Mouse (Mus musculus) thymus, postnatal 4 days (tissue): Measurements from ENCODE around the gene Samd4.
A peak's percentile ranks its signal among the peaks of the same experiment; 100 is the strongest.

Source experiments
- DNase-seq: peaks from one replicate; pipeline ENCODE4 v3.0.0; 2021

Samd4 gene

DNA sequence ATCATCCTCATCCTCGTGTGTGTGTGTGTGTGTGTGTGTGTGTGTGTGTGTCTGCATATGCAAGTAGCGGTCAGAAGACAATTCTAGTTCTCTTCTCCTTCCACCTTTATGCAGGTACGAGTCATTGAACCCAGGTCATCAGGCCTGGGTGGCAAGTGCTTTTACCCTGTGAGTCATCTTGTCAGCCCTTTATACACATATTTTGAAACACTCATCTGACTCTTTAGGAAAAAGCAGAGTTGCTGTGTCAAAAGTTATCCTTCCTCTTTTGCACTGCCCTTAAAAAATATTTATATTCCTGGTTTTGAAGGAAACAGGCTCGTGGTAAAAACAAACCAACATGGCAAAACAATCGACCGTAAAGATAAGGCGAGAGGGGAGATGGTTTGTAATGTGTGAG is 29.8 kb downstream of the Samd4 start:
- DNase-seq = no peak

DNA sequence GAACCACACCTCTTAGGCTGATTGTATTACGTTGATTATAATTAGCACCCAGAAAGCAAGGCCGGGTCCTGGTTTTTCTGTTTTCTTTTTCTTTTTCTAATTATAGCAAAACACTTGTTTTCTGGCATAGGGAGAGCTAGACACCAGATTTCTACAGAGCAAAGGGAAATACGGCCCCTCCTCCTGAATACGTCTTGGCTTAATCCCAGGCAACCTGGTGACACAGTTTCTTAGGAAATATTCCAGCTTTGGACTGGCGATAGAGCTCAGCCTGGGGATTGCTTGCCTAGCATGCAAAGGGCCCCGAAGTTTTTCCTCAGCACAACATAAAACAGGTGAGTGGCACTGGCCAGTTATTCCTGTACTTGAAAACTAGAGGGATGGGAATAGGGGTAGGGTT is 31.7 kb downstream of the Samd4 start:
- DNase-seq = no peak

DNA sequence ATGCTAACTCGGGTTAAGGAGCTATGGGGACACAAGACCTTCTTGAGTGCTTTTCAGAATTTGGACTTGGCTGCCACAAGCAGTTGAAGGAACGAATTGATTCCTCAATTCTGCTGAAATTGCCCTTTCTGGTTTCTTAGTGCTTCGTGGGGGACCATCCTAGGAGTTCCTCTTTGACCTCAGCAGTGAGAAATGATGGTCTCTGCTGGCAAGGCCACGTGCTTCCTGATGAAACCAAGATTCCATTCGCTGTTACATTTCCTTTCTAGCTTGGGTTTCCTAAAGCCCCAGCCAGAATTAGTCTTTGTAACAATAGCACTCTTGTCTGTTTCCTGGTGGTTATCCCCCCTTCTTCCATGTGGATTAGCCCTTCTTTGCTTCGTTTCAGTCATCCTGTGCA is 32.9 kb downstream of the Samd4 start:
- DNase-seq = no peak

DNA sequence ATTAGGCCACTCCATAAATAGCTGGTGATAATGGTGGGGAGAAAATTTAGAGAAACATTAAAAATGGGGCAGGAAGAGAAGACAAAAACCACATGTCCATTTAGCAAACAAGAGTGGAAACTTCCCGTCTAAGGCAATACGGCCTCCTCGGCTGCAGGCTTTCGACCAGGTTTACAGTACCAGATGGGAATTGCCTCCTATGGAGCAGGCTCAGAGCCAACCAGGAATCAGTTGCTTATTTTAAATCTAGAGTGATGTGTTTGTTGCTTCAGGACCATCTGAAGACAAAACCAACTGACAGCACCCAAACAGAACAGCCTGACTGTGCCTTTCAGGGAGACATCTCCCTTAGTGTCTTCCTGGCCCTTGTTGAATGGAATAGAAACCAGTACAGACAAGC is 33.9 kb downstream of the Samd4 start:
- no peak for DNase-seq

GRCm38 (mm10) chr14:46917136-46917535 is 34.5 kb downstream of the Samd4 start:
- no peak for DNase-seq

DNA sequence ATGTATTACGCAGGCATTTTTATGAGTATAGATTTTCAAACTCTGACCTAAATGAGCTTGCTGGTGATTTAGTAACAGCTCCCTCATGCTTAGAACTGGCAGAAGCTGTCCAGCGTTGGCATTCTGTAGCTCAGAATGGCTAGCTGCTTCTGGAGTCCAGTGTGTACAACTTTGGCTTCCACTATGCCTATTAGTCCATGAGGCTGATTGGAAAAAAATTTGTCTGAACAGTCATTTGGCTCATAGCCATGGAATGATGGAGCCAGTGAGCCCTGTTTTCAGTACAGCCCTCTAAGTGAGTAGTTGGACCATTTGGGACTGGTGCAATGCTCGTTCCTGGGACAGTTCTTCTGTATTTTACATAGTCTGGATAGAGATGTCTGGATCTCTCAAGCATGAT is 34.9 kb downstream of the Samd4 start:
- DNase-seq = no peak

DNA sequence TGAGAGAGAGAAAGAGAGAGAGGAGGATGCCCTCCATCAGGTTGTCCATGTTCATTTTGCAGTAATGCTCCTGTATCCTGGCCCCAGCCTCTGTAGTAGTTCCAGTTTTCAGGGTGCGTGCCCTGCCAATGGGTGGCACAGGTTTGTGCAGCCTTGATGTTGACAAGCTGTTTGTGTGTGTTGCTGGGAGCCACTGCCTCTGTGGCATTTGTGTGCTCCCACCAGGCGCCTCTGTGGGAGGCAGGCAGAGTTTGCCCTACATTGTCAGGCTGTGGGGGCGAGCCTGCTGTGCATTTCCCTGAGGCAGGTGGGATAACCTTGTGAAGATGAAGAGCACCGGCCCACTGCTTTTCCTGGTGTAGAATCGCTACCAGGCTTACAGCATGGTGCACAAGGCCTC is 37.8 kb downstream of the Samd4 start:
- DNase-seq = no peak

DNA sequence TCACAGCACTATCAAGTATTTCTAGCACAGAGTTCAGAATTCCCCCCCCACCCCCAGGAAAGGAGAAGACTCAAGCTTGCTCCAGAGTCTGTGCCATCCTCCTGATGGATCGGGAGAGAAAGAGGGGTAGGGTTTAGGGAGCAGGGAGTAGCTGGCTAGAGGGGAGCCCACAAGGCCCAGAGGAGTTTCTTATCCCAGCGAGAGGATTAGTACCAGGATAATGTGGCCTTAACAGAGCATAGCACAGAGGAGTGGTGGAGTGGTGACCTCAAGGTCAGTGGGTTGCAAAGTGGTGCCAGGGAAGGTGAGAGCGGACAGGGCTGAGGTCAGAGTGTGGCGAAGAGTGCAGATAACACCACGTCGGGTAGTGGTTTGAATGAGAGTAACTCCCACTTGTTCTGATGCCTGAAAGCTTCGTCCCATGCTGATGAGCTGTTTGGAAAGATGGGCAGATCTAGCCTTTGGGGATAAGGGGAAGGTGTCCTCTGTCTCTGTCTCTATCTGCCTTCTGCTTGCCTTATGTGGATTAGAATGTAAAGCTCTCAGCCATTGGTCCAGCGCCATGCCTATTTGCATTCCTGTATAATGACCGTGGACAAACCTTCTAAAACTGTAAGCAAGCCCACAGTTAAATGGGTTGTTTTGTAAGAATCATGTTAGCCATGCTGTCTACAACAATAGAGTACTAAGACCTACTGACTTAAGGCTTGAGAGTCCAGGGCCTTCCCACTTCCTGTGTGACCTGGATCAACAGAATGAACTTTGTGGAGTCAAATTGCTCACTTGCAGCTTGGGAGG is 38.7 kb downstream of the Samd4 start:
- no peak for DNase-seq

GRCm38 (mm10) chr14:46923931-46924330 is 41.3 kb downstream of the Samd4 start:
- no peak for DNase-seq

GRCm38 (mm10) chr14:46924422-46924821 is 41.8 kb downstream of the Samd4 start:
- DNase-seq = no peak

- no peak for DNase-seq
Observed at GRCm38 (mm10) chr14:46928556-46928955, 45.9 kb downstream of the Samd4 start.

DNA sequence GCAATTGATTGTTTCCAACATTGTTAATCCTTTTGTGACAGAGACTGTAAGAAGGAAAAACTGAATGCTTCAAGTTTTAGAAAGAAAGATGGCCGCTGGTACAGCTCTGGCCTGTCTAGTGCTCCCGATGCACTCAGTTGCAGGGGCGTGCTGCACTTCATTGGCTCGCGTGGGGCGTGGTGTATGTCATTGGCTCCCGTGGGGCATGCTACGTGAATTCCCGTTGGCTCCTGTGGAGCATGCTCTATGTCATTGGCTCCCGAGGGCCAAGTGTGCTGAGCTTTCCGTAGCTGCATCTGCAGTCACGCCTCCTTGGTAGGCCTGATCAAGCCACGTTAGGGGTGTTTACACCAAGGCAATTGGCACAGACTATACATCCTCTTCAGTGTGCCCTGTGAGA is 49.5 kb downstream of the Samd4 start:
- no peak for DNase-seq

- DNase-seq = no peak
Observed at GRCm38 (mm10) chr14:46932708-46933107, 50.1 kb downstream of the Samd4 start.

DNA sequence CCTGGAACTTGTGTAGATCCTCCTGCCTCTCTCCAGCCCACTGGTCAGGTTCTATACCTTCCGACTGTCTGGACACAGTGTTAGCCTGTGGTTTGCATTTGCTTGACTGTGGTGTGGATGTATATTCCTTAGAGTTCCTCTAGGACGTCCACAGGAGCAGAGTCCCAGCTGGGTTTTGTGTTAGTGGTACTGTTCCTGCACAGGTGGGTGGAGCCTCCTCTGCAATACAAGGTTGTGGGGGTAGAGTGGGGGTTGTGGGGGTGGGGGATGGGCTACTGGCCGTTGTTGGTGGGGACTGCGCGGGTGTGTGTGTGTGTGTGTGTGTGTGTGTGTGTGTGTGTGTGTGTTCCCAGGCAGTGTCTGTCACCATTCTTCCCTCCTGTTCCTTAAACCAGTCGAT is 58.4 kb downstream of the Samd4 start:
- no peak for DNase-seq

DNA sequence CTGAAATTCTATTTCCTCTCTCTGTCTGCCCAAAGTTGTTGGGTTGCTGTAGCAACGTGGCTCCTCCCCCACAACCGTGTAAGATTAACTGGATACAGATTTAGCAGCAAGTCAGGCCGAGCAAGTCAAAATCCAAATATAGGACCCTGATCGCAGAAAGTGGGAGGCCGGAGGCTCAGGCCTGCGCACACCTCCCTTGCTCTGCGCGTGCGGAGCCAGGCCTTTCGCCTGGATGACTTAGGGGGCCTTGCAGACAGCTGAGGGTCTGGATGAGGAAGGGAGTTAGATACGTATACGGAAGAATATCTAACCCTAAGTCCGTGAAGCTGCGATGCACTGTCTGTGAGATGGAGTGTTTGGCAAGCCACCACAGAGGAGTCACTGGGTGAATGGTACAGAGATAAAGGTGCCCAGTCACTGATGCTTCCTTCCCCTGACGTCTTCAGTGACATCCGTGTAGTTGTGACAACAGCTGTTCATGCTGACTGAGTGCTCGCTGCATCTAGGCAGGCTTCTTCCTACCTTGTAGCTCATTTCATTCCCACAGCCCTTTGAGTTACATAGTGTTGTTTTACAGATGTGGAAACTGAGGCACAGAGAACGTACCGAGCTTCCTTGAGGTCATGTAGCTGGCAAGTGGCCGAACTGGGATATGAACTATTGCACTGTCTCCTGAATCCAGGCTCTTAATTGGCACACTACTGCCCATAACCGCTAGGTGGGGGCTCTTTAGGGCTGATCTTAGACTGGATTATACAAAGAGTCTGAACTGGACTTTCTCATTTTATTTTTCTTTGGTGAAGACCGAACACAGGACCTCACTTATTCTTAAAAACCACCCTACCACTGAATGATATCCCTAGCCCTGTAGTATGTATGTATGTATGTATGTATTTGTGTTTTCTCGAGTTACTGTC is 59.5 kb downstream of the Samd4 start:
- peak; percentile 26 for DNase-seq

DNA sequence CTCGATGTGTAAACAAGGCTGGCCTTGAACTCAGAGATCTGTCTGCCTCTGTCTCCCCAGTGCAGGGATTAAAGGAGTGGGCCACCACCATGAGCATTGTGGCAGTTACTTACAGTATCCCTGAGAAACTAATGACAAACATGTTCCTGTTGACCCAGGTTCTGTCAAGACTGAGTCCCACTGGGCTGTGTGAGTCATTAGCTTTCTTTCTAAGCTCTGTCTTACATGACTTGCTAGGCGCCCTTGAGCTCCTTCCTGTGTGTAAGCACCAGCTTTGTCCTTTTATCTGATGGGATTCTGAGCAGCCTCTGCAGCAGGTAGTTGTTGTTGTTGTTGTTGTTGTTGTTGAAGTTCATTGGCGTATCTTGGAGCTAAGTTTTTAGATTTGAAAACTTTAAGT is 61.8 kb downstream of the Samd4 start:
- no peak for DNase-seq

DNA sequence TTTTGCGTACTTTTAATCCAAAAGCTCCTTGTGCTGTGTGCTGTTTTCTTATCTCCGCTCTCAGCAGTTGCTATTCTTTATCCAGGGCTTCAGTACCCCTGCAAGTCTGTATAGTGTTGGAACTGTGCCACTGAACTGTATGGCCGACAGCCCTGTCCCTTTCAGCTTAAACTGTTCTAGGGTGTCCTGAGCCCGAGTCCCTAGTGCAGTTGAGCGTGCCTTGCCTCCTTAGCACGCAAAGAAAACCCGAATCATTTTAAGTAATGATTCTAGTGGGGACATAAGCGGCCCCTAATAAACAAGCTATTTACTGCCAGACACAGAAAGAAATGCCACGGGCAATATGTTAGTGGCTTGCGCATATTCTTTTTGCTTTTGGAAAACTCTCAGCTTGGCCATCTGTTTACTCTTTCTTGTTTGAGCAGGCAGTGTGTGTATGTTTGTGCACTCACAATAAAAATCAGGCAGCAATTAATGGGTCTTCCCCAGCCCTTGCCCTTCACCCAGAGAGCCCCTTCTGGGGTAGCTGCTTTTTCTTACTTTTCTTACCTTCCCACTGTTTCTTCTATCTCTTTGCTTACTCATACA is 63.3 kb downstream of the Samd4 start:
- no peak for DNase-seq

GRCm38 (mm10) chr14:46947644-46948043 is 65.0 kb downstream of the Samd4 start:
- DNase-seq = no peak

- DNase-seq = no peak
Observed at GRCm38 (mm10) chr14:46950527-46951384, 68.1 kb downstream of the Samd4 start.

GRCm38 (mm10) chr14:46952264-46952663 is 69.6 kb downstream of the Samd4 start:
- no peak for DNase-seq

DNA sequence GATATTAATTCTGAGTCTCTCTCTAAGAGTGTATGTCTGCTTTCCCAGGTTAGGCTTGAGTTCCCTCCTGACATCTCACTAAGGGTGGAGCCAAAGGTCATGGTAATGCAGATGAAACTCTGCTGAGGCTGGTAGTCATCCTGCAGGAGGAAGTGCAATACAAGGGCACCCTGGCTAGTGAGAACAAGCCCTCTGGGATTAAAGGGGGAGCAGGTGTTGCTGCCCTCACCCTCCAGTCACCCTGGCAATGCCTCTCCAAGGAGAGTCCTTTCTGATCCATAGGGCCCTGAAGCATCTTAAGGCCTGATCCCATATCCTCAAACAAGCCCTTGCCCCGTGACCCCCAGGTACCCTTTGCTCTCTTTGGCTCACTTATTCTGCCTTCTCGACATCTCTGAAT is 72.5 kb downstream of the Samd4 start:
- DNase-seq = no peak

DNA sequence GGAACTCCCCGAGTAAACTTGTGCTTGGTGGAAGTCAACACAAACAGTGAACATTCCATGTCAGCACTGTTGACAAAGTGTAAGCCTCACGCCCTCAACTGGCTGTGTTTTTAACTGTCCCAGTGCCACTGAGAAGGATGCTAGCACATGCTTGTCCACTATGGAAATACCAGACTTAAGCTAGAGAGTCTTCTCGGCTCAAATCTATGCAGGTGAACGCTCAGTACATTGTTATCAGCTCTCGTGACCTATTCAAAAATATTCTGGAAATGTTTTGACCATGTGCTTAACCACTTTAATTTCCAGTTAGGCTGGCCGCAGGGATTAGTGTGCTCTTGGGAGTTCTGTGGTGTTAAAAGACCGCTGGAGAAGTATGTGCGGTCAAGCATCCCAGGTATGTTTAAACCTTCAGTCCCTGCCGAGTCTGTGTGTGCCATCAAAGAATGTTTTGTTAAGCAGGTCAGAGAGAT is 73.0 kb downstream of the Samd4 start:
- no peak for DNase-seq

DNA sequence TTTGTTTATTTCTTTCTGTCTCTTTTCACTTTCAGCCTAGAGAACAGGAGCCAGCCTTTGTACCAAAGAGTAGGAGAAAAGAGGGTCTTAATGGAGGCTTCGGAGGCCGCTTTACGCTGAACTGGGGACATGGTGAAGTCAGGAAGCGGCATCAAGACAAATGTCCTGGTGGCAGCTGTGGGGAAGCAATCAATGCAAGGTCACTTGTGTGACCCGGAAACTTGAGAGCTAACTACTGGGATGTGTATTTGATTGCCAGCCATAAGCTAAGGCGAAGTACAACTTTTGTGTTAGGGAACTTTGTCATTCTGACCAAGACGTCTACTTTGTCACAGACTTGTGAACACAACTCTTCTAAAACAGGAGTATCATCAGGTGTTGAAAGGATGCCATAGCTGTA is 73.5 kb downstream of the Samd4 start:
- no peak for DNase-seq
